Mouse (Mus musculus): ENCODE results near the gene Cav2. TPM values are rescaled to one million over a fixed set of nuclear protein-coding genes. Genes with fewer than 3 reads are reported as not detected.

The Cav2 gene
- total RNA-seq, 2 experiments from 2014 or later: 23.6 to 26.0 TPM

DNA sequence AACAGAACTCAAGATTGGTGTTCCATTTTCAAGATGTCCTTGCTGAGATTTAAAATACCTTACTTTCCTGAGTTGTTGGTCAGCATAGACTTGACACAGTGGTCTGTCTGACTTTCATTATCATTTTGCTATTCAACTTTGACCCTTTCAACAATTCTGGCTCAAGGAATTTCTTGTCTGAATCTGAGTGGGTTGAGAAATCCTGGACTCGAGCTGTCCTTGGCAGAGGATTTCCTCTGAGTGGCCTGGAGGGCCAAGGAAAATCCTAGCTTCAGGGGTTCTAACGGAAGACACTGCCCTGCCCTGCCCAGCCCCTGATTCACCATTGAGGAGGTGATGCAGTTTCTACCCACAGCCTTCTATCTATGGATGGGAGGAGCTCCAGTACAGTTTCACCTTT, 27.7 kb downstream of the Cav2 start:
- no peak for DNase-seq (ENCODE audit: low spot score in 2 of 2)

GRCm38 (mm10) chr6:17309260-17309659, 28.3 kb downstream of the Cav2 start:
- DNase-seq (ENCODE audit: low spot score in 2 of 2): no peak

GRCm38 (mm10) chr6:17314241-17314640, 33.3 kb downstream of the Cav2 start:
- no peak for DNase-seq (ENCODE audit: low spot score in 2 of 2)

- DNase-seq (ENCODE audit: low spot score in 2 of 2): no peak
Measured at GRCm38 (mm10) chr6:17314659-17315616, 34.0 kb downstream of the Cav2 start.

GRCm38 (mm10) chr6:17316294-17317166, 35.5 kb downstream of the Cav2 start:
- DNase-seq (ENCODE audit: low spot score in 2 of 2): no peak

DNA sequence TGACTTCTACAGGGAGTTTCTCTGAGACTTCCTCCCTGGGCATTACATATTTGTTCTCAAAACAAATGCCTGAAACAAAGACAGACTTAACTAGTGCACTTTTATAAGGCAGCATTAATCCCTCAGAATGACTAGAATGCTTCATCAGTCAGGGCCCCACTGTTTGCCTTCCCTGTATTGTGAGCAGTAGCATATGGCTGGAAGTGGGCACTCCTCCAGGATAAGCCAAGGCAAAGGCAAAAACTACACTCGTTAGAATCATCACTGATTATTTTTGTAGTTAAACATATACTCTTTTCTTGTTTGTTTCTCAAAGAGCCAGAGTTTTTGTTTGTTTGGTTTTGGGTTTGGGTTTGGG, 36.2 kb downstream of the Cav2 start:
- DNase-seq (ENCODE audit: low spot score in 2 of 2): no peak

GRCm38 (mm10) chr6:17317944-17318343, 37.0 kb downstream of the Cav2 start:
- DNase-seq (ENCODE audit: low spot score in 2 of 2): no peak

GRCm38 (mm10) chr6:17321976-17322375, 41.0 kb downstream of the Cav2 start:
- DNase-seq (ENCODE audit: low spot score in 2 of 2): no peak

- DNase-seq (ENCODE audit: low spot score in 2 of 2): no peak
Measured at GRCm38 (mm10) chr6:17327216-17327615, 46.2 kb downstream of the Cav2 start.

GRCm38 (mm10) chr6:17329801-17330200, 48.8 kb downstream of the Cav2 start:
- no peak for DNase-seq (ENCODE audit: low spot score in 2 of 2)

DNA sequence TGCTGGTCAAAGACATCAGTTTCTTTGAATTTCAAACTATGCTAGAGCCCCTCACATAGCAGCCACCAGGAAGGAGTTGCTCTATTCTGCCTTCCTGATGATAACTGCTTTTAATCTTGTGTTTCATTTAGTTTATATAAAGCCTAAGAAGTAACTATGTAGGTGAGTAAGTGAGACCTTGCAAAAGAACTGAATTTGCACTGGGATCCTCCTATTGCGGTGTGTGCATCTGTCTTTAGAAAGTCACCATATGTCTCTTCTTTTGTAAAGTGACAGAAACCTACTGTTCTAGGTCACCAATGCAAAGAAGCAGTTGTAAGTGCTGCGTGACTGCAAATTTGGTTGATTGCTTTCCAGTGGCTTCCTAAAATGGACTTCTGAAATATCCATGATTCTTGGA, 56.7 kb downstream of the Cav2 start:
- DNase-seq (ENCODE audit: low spot score in 2 of 2): no peak

Other genes with a start within 250 kb of the Cav2 start
- gene Tes, start 216.0 kb upstream of the Cav2 start, total RNA-seq (2021): 1 to 10 TPM; 2.8 TPM
- gene Cav1, start 25.1 kb downstream of the Cav2 start, total RNA-seq (2021): 10 to 100 TPM; 28.7 to 42.9 TPM
- 1 to 10 TPM; 6.5 to 6.7 TPM for gene Met, start 182.6 kb downstream of the Cav2 start, total RNA-seq (2021)

All from layer of hippocampus, postnatal 14 days (tissue).